Mouse (Mus musculus): ENCODE results near the gene Gemin2.
"Not testable (repeated sequence)": the region's sequence is repeated elsewhere in the genome, so short reads cannot be mapped to it uniquely, and the experiment has no call there.

Gemin2 gene

DNA sequence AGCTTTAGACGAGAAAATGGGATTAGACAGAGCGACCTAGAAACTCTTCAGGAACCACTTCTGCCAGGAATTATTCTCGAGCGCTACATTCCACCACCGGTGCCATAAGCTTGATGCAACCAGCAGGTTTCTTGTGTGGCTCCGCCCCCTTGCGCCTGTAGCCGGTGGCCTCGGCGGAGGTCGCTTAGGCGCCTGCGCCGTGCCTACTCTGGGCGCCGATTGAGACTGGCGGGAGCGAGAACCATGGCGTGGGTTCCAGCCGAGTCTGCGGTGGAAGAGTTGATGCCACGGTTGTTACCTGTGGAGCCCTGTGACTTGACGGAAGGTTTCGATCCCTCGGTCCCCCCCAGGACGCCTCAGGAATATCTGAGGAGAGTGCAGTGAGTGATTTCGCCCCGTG, at the start of gene Gemin2:
Gene Gemin2, plus strand, starts transcription at position 160 of the 400 bp plus-strand sequence.
- peak; percentile 93 for DNase-seq

DNA sequence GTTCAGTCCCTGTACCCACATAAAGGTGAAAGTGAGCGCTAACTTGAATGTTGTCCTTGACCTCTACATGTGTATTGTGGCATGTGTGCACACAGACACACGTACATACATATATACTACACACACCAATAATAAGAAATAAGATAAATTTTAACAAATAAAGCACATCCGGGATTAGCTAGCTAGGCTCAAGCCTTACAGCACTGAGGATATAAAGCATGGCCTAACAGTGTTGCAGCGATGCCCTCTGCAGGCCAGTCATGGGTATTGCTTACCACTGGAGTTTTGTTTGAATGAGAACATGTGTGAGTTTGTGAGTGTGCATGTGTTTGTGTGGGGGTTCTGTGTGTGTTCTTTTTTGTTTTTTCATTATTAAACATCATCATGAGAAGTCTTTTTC, 48.6 kb upstream of the Gemin2 start:
- DNase-seq = no peak

DNA sequence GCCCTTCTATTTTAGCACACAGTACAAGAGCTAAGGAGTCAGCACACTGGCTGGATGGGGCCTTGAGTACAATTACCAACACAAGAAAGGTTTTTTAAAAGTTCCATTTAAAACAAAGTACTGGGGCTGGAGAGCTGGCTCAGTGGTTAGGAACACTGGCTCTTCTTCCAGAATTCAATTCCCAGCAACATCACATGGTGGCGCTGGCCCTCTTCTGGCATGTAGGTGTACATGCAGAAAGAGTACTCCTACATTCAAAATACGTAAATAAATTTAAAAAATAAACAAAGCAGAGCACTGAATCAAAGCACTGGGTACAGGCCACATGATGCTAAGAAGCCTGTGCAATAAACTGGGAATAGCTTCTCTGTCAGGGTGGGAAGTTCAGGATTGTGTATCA, 36.2 kb upstream of the Gemin2 start:
- DNase-seq = no peak

DNA sequence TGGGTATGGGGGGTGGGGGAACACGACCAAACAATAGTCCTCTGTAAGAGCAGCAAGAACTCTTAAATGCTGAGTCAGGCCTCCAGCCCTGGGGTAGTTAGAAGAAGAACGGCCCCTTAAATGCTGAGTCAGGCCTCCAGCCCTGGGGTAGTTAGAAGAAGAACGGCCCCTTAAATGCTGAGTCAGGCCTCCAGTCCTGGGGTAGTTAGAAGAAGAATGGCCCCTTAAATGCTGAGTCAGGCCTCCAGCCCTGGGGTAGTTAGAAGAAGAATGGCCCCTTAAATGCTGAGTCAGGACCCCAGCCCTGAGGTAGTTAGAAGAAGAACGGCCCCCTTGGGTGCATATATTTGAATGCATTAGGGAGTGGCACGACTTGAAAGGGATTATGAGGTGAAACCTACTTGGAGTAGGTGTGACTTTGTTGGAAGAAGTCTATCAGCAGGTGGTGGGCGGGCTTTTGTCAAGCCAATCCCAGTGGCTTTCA, 32.0 kb upstream of the Gemin2 start:
- not testable (repeated sequence) for DNase-seq

DNA sequence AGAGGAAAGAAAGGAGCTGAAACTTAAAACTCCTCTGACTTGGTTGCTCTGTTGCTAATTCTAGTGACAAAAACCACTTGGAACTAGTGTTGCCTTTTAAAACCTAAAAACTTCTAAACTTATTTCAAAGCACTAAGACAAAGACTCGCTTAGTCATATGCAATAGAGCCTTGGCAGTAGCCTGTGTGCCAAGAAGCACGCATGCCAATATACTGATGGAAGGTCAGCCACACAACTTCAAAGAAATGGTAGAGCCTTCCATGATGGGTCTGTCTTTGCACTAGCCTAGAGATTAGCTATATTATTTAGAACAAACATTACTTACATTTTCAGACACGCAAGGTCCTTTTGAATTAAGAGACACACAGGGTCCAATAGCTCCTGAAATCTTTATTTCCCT, 27.4 kb upstream of the Gemin2 start:
- DNase-seq = no peak

DNA sequence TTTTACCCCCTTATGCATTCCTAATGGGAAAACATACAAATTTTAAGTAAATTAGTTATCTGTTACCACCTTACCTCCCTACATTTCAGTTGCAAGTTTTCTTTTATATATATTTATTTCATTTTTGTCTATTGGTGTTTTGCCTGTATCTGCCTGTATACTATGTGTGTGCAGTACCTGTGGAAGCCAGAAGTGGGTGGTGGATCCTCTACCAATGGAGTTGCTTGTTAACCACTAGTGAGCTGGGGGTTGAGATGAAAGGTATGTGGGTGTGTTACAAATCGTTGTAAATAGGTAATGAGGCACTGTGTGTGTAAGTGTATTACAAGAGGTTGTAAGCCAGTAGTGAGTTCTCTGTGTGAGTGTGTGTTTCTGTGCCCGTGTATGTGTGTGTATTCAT, 2.7 kb upstream of the Gemin2 start:
- no peak for DNase-seq

DNA sequence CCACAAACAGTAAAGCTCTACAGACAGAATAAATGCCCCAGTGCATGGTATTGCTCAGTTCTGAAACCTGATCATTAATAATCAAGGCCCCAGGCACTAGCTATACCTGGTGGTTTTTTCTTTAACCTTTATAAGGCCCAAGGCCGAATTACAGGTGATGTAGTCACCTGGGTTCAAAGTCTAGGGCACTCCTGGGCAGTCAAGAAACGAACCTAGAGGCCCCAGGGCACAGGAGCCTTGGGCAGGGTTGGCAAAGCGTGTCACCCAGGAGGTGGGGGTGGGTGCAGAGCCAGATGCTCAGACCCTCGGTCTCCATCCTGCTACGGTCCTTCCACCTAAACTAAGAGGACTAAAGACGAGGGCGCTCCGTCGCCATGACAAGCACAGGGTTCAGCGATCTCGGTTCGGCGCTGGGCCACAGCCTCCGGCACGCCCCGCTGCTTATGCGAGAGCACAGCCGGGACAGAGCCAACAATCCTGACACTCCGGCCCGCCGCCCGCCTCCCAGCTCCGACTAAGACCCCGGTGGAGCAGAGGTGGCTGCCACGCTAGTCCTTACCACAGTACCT, 1.8 kb upstream of the Gemin2 start:
- no peak for DNase-seq

DNA sequence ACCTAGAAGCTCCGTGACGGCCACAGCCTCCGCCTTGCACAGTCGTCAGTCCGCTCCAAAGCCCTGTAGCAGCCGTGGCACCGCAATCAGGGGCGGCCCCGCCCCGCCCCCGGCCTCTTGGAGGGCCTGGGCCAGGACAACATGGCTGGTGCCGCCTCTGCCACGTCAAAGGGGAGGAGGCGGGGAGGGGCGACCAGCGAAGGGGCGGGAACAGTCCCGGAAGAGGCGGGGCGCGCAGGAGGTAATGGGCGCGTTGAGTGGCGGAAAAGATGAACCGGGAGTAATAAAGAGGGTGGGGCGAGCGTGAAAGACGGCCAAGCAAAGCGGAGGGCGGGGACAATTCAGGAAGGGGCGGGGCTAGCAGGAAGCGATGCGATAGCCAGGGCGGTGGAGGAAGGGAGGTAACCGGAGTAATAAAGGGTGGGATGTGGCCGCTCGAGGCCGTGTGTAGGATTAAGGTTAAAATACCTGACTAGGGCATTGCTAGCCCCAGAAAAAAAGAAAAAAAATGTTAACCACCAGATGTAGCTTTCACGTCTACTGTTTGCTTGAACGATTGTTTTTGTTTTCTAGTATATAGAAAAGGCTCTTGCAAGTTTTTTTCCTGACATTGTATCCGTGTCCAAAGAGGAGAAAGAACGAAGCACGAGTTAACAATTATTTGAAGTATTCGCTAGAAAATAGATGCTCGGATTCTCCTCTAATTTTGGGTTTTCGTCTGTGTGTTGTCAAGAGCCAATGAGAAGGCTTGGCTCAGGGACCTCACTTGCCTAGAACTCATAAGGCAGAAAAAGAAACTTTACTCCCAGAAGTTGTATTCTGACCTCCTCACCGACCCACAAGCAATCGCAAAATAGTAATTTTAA, 1.1 kb upstream of the Gemin2 start, which contains the start of gene Sec23a:
Gene Sec23a, minus strand, starts transcription at position 174 of the 866 bp plus-strand sequence.
- peak; percentile 98 for DNase-seq

DNA sequence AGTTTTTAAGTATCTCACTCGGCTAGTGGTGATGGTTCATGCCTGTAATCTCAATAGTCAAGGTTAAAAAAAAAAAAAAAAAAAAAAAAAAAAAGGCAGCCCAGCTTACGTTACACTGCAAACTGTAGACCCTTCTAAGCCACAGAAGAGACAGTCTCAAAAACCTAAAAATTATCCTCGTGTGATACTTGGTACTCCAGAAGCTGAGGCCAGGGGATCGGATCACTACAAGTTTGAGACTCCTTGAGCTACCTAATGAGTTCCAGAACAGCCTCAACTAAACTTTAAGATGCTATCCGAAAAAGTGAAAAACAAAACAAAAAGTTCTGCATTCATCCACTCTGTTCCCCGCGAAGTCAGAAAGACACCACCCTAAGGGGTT, 492 bp upstream of the Gemin2 start:
- no peak for DNase-seq

DNA sequence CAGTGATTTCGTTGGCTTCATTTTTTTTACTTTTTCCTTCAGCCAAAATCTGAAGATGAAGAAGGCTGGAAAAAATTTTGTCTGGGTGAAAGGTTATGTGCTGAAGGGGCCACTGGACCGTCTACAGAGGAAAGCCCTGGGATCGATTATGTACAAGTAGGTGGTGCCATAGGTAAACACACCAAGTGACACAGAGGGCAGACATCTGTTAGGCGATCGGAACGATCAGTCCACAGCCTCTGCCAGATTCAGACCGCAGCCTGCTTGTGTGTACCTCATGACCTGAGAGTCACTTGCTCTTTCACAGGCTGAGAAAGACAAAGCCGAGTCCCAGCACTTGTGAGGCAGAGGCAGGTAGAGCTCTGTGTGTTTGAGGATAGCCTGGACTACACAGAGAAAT, 4.8 kb downstream of the Gemin2 start:
- DNase-seq = no peak

DNA sequence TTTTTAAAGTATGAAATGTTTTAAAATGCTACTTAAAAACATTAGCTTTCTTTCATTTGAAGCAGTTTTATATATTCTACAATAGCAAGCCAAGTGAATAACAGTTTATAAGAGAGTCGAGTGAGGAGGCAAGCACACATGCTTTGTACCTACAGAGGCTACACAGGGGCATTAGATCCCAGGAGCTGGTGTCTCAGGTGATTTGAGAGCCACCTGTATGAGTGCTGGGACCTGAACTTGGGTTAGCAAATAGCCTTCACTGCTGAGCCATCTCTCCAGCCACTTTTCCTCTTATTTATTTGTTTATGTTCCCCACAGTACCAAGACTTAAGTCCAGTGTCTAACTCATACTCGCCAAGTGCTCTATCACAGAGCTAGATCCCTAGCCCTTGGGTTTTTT, 6.7 kb downstream of the Gemin2 start:
- DNase-seq = no peak

DNA sequence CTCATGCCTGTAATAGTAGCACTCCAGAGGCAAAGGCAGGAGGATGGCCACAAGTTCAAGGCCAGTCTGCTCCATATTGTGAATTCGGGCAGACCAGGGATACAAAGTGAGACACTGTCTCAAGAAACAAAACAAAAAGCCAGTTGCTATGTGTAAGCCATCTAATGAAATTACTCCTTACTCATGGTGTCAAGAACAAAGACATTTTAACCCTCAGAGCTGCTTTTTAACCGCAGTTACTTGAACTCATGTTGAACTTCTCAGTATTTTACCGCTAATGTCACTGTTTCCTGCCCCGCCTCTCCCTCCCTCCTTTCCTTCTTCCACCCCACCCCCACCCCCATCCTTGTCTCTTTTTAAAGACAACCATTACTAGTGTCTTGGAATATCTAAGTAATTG, 8.1 kb downstream of the Gemin2 start:
- DNase-seq = no peak

DNA sequence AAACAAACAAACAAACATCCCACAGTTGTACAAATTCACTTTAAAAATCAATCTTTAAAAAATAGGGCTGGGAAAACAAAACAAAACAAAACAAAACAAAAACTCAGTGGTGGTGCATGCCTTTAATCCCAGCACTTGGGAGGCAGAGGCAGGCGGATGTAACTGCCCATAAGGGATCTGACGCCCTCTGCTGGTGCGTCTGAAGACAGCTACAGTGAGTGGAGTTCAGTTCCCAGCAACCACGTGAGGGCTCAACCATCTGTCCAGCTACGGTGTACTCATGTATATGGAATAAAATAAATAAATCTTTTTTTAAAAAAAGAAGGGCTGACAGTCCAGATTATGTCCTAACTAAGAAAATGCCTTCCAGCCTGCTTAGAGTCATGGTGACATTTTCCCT, 18.9 kb downstream of the Gemin2 start:
- DNase-seq = no peak

DNA sequence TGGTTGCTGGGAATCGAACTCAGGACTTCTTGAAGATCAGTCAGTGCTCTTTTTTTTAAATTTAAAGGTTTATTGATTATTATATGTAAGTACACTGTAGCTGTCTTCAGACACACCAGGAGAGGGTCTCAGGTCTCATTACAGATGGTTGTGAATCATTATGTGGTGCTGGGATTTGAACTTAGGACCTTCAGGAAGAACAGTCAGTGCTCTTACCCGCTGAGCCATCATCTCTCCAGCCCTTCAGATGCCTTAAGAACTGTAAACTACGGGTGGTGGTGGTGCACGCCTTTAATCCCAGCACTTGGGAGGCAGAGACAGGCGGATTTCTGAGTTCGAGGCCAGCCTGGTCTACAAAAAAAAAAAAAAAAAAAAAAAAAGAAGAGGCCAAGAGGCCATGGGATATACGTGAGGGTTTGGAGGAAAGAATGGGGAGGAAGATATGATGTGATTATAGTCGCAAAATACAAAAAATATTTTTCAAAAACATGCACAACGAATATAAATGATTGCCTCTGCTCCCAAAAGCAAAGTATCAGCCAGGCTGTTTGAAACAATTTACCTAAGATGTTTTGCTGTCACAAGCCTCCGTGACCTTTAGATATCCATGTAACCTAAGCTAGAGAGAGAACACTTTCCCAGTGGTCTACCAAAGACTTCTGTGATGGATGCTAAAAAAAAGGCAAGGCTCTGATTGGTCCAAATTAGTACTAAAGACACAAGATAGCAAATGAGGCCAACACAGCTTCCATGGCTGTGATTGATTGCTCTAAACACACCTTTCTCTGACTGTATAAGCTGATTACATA, 26.2 kb downstream of the Gemin2 start:
- no peak for DNase-seq

DNA sequence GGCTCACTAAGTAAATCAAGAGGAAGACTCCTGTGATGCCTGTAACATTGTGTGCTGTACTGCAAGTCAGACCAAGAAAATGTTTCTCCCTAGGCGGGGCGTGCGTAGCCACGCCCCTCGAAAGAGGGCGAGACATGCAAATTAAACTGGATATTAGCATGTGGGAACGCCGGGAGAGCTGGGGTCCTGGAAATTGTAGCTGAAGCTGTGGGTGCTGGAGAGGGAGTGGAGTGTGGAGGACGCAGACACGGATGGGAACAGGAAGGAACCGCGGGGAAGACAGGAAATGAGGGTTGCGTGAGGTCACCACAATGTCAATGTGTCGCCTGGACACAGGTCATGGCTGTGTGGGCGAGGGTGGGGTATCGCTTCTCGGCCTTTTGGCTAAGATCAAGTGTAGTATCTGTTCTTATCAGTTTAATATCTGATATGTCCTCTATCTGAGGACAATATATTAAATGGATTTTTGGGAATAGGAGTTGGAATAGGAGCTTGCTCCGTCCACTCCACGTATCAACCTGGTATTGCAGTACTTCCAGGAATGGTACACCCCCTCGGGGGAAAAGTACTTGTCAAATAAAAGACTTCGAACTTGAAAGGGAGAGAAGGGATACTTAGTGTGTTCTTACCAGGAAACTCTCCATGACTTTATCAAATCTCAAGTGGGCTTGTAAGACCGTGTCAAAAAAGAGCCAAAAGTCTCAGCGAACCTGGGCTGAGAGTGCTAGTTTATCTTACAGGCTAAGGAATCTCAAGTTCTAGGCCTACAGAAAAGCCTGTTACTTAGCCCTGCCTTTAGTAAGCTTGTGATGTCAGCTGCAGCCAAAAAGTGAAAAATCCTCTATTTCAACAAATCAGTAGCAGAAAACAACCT, 27.0 kb downstream of the Gemin2 start:
- DNase-seq = no peak

DNA sequence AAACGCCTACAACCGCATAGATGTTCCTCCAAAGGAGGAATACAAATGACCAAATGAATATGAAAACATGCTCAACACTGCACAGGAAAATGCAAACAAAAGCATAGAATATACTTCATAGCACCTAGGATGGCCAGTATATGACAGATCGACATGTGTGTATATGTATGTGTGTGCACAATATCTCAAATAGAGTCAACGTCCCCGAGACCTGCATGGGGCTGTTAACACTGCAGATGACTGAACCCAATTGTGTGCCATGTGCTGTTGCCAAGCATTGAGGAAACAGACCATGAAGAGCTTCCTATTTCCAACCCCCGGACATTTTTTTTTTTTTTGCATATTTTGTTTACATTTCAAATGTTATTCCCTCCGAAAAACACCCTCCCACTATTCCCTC, 27.7 kb downstream of the Gemin2 start:
- DNase-seq = no peak

DNA sequence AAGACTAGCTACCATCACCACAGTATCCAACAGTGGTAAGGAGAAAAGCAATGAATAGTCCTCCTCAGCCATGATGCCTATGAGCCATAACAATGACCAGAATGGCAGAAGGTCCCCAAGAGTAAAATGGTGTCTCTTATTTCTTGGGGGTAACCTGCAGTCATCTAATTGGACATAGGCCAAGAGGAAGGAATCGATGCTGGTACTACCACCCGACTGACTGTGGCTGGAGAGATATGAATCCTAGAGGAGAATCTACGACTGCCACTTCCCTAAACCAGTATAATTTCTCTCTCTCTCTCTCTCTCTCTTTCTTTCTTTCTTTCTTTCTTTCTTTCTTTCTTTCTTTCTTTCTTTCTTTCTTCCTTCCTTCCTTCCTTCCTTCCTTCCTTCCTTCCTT, 39.3 kb downstream of the Gemin2 start:
- no peak for DNase-seq

DNA sequence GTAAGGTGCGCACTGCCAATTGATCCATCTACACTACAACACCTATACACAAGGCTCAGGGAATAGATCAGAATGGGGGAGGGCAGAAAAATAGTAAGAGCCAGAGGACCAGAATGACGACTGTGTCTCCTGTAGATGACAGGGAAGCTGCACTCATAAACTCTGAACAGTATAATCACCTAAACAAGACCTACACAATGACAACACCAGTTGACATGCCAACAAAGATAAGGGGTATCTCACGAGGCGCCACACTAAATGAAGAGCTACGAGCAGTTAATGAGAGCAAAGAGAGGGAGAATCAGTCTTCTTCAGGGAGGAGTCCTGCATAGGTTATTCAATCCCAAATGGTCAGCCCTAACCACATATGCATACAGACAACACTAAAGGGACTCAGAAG, 40.0 kb downstream of the Gemin2 start:
- no peak for DNase-seq

DNA sequence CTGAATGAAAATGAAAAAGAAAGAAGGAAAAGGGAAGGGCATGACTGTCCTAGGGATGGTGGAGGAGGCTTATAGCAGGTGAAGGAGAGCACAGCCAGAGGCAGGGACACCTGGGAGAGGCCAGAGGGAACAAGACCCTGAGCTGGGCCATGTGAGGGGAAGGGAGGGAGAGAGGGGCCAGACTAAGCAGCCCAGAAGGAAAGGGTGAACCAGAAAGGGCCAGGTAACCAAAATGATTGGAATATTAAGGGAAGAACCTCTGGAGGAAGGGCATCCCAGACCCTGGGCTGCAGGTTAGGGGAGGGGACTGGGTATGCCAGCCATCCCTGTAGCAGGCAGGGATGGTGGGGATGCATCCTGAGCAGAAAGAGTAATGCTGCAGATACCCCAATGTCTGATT, 40.8 kb downstream of the Gemin2 start:
- no peak for DNase-seq

DNA sequence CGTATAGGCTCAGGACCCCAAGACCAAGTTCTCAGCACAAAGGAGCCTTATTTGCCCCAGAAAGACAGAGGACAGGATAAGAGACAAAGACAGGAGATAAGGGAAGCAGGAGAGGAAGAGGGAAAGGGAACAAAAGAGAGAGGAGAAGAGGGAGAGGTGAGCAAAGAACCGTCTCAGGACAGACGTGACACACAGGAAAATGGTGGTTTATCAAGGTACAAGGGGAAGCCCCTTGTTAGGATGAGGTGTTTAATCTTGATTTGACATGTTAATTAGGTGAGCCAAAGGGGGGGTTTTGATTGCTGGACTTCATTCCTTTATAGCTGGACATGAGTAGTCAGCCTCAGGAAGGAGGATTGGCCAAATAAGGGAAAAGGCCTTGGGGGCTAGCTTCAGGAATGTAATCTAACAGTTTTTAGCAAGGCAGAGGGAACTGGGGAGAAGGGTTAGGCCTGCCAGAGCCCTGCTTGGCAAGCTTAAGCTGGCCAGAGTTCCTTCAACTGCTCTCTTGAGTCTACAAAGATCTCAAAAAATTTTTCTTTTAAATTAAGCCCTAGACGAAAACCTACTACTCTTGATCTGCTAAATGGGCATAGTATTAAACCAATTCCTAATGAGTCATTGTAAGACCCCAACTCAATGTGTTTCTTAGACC, 42.1 kb downstream of the Gemin2 start:
- no peak for DNase-seq

DNA sequence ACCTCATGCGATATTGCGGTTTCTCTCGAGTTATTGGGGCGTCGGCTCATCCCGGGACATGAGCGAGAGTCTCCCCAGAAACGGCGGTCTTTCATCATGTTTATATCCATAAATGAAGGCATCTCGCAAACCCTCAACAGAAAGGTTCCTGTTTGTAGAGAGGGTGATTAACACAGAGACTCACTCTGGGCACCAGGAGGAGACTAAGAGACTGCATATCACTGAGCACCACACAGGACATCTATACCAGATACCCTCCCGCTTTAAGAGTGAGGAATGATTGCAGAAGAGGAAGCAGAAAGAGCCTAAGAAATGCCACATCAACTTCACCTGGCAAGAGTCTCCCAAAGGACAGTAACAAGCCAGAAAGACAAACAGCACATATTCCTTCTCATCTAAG, 43.0 kb downstream of the Gemin2 start:
- no peak for DNase-seq

DNA sequence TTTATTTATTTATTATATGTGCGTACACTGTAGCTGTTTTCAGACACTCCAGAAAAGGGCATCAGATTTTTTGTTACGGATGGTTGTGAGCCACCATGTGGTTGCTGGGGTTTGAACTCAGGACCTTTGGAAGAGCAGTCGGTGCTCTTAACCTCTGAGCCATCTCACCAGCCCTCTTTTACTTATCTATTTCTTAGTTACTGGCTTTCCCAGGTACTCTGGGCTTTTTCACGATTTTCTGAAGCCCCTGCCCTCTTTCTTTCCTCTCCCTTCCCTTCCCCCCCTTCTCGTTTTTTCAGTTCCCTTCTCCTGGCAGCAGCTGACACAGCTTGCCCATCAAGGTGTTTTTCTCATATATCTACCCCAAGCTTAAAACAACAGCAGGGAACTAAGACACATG, 45.0 kb downstream of the Gemin2 start:
- not testable (repeated sequence) for DNase-seq

Measured in right cerebral cortex, adult 18-20 months (tissue).